Mouse (Mus musculus): ENCODE results near the gene Ncr1. TPM values are rescaled to one million over a fixed set of nuclear protein-coding genes. Genes with fewer than 3 reads are reported as not detected.

The Ncr1 gene
- total and polyA plus RNA-seq, 2 experiments from 2014 or later, result not detected

DNA sequence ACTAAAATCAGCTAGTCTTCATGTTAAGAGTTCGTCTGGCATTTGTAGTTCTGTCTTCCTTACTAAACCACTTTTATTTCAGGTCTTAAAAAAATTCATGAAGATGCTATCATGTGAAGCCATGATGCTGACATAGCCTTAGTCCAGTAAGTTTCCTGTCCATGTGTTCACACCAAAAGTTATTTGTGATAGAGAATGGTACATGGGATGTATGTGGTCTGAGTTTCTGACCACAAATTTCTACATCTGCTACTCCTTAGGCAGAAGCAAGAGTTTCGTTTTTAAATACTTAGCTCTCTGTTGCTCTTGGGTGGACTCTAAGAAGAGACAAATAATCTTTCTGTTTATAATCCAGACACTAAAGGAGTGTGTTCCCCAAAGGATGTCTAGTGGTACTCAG is 14.2 kb upstream of the Ncr1 start:
- H3K4me1 ChIP-seq (ENCODE audit: insufficient read depth, low read length), result no peaks in the 10 kb centered on the region
- no peak overlapping the region for H3K4me3 ChIP-seq (ENCODE audit: low read length)
- TF ChIP-seq CTCF (IDR thresholded peaks at IDR 0.05; ENCODE audit: low read depth), result no peak
- no peak for DNase-seq (ENCODE audit: low spot score)
- no peaks in the 10 kb centered on the region for H3K27me3 ChIP-seq (ENCODE audit: insufficient read depth, low read length)
- no peak overlapping the region for H3K27ac ChIP-seq
- H3K4me2 ChIP-seq (ENCODE audit: low read depth, low read length), result no peak overlapping the region
- no peaks in the 10 kb centered on the region for H3K9me3 ChIP-seq (ENCODE audit: low read length)
- WGBS, result 68% methylated on average over 2 of the region's 2 CpGs
- no peak for ATAC-seq
- H3K9ac ChIP-seq (replicated peaks; ENCODE audit: low read length), result no peak overlapping the region
- no peaks in the 10 kb centered on the region for H3K36me3 ChIP-seq (ENCODE audit: insufficient read depth, low read length)

DNA sequence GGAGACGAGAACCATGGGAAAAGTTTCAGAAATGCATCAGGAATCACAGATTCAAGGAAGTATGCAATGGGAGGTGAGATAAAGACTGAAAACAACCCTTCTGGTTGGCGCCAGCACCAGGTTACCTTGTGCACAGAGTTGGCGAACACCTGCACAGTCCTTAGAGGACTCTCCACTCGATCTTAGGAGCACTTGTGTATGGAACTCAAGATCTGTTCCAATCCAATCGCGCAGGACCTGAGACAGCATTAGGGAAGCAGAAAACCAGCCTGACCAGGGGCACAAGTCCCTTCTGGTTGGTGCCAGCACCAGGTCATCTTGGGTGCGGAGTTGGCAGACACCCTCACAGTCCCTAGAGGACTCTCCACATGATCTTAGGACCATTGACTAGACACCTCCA is 36.0 kb downstream of the Ncr1 start:
- TF ChIP-seq CTCF (IDR thresholded peaks at IDR 0.05; ENCODE audit: low read depth), result no peak
- H3K27ac ChIP-seq, result no peak overlapping the region
- 87% methylated on average over 7 of the region's 7 CpGs for WGBS
- H3K4me2 ChIP-seq (ENCODE audit: low read depth, low read length), result no peak overlapping the region
- H3K27me3 ChIP-seq (ENCODE audit: insufficient read depth, low read length), result no peaks in the 10 kb centered on the region
- no peaks in the 10 kb centered on the region for H3K36me3 ChIP-seq (ENCODE audit: insufficient read depth, low read length)
- no peaks in the 10 kb centered on the region for H3K4me1 ChIP-seq (ENCODE audit: insufficient read depth, low read length)
- no peak overlapping the region for H3K9ac ChIP-seq (replicated peaks; ENCODE audit: low read length)
- no peak overlapping the region for H3K4me3 ChIP-seq (ENCODE audit: low read length)
- no peaks in the 10 kb centered on the region for H3K9me3 ChIP-seq (ENCODE audit: low read length)
- ATAC-seq (no peak), DNase-seq (ENCODE audit: low spot score) (no peak)

Small RNA genes lying within 50 kb of the gene (microRNA-seq; reads per million reads assigned to microRNA genes)
- 0 reads per million in 2 experiments for gene Gm24752
- gene Gm25349, result 0 reads per million in 2 experiments

Other genes with a start within 250 kb of the Ncr1 start
- 819 and 1,009 TPM in 2 replicates for gene Ttyh1, start 218.3 kb upstream of the Ncr1 start, total RNA-seq (2014; rRNA removed)
- gene Ttyh1, start 218.3 kb upstream of the Ncr1 start, polyA plus RNA-seq (2015; fragmentation: Nextera tagmentation; extraction: Ambion mirVana), result 249 and 272 TPM in 2 replicates
- 183 and 264 TPM in 2 replicates for gene Leng8, start 200.7 kb upstream of the Ncr1 start, total RNA-seq (2014; rRNA removed)
- gene Leng8, start 200.7 kb upstream of the Ncr1 start, polyA plus RNA-seq (2015; fragmentation: Nextera tagmentation; extraction: Ambion mirVana), result 49.1 and 50.8 TPM in 2 replicates
- 4.2 and 4.4 TPM in 2 replicates for gene Leng9, start 187.3 kb upstream of the Ncr1 start, total RNA-seq (2014; rRNA removed)
- 4.2 and 5.4 TPM in 2 replicates for gene Leng9, start 187.3 kb upstream of the Ncr1 start, polyA plus RNA-seq (2015; fragmentation: Nextera tagmentation; extraction: Ambion mirVana)
- 8.5 and 15.9 TPM in 2 replicates for gene Cdc42ep5, start 172.9 kb upstream of the Ncr1 start, total RNA-seq (2014; rRNA removed)
- gene Cdc42ep5, start 172.9 kb upstream of the Ncr1 start, polyA plus RNA-seq (2015; fragmentation: Nextera tagmentation; extraction: Ambion mirVana), result 11.7 and 12.0 TPM in 2 replicates
- gene Lilra5, start 100.0 kb upstream of the Ncr1 start, total RNA-seq (2014; rRNA removed), result not detected in 2 replicates
- 0.09 TPM in 1 of 2 replicates, not detected in the other for gene Lilra5, start 100.0 kb upstream of the Ncr1 start, polyA plus RNA-seq (2015; fragmentation: Nextera tagmentation; extraction: Ambion mirVana)
- not detected in 2 replicates for gene Gp6, start 60.0 kb downstream of the Ncr1 start, total RNA-seq (2014; rRNA removed)
- not detected in 2 replicates for gene Gp6, start 60.0 kb downstream of the Ncr1 start, polyA plus RNA-seq (2015; fragmentation: Nextera tagmentation; extraction: Ambion mirVana)
- 71.9 and 103 TPM in 2 replicates for gene Rdh13, start 107.9 kb downstream of the Ncr1 start, total RNA-seq (2014; rRNA removed)
- gene Rdh13, start 107.9 kb downstream of the Ncr1 start, polyA plus RNA-seq (2015; fragmentation: Nextera tagmentation; extraction: Ambion mirVana), result 38.4 and 39.4 TPM in 2 replicates
- gene Eps8l1, start 123.0 kb downstream of the Ncr1 start, total RNA-seq (2014; rRNA removed), result 5.0 and 5.8 TPM in 2 replicates
- gene Eps8l1, start 123.0 kb downstream of the Ncr1 start, polyA plus RNA-seq (2015; fragmentation: Nextera tagmentation; extraction: Ambion mirVana), result 5.7 and 7.7 TPM in 2 replicates
- 88.2 and 109 TPM in 2 replicates for gene Ppp1r12c, start 164.0 kb downstream of the Ncr1 start, total RNA-seq (2014; rRNA removed)
- gene Ppp1r12c, start 164.0 kb downstream of the Ncr1 start, polyA plus RNA-seq (2015; fragmentation: Nextera tagmentation; extraction: Ambion mirVana), result 33.9 and 42.0 TPM in 2 replicates
- 0.93 and 3.5 TPM in 2 replicates for gene Tnnt1, start 178.7 kb downstream of the Ncr1 start, total RNA-seq (2014; rRNA removed)
- gene Tnnt1, start 178.7 kb downstream of the Ncr1 start, polyA plus RNA-seq (2015; fragmentation: Nextera tagmentation; extraction: Ambion mirVana), result 2.9 and 3.6 TPM in 2 replicates
- gene Tnni3, start 186.5 kb downstream of the Ncr1 start, total RNA-seq (2014; rRNA removed), result 1.9 TPM in 1 of 2 replicates, not detected in the other
- gene Tnni3, start 186.5 kb downstream of the Ncr1 start, polyA plus RNA-seq (2015; fragmentation: Nextera tagmentation; extraction: Ambion mirVana), result 2.1 and 3.9 TPM in 2 replicates
- gene Dnaaf3, start 194.7 kb downstream of the Ncr1 start, total RNA-seq (2014; rRNA removed), result 2.1 and 3.8 TPM in 2 replicates
- gene Dnaaf3, start 194.7 kb downstream of the Ncr1 start, polyA plus RNA-seq (2015; fragmentation: Nextera tagmentation; extraction: Ambion mirVana), result 2.0 and 2.6 TPM in 2 replicates
- 81.1 and 83.7 TPM in 2 replicates for gene Syt5, start 209.8 kb downstream of the Ncr1 start, total RNA-seq (2014; rRNA removed)
- gene Syt5, start 209.8 kb downstream of the Ncr1 start, polyA plus RNA-seq (2015; fragmentation: Nextera tagmentation; extraction: Ambion mirVana), result 103 and 106 TPM in 2 replicates

Data from hindbrain, postnatal 0 days (tissue).